Mouse (Mus musculus) midbrain, embryonic 12.5 days (tissue): ENCODE data around the gene Sipa1l2. TPM values are rescaled to one million over a fixed set of nuclear protein-coding genes. Genes with fewer than 3 reads are reported as not detected.

ENCODE experiments used
- ATAC-seq: fragments of 200-750 bp; cut with Nextera tagmentation; 2 replicates; pipeline ENCODE4 v1.8.0; 2017; ENCODE audit warnings: low read depth, moderate TSS enrichment, moderate library complexity; ENCODE audit not compliant: low FRiP score
- H3K27ac ChIP-seq: fragments of 300-500 bp; sonication (generic); replicated peaks from 2 replicates; pipeline ENCODE4 v1.5.1; 2016; ENCODE audit warnings: mild to moderate bottlenecking
- H3K27me3 ChIP-seq: fragments of 300-500 bp; sonication (generic); 2 replicates; pipeline ENCODE4 v1.6.1; 2016; ENCODE audit warnings: mild to moderate bottlenecking
- H3K36me3 ChIP-seq: fragments of 300-500 bp; sonication (generic); 2 replicates; pipeline ENCODE4 v1.6.1; 2016
- H3K4me1 ChIP-seq: fragments of 300-500 bp; sonication (generic); 2 replicates; pipeline ENCODE4 v1.6.1; 2016
- H3K4me2 ChIP-seq: fragments of 300-500 bp; sonication (generic); replicated peaks from 2 replicates; pipeline ENCODE4 v1.6.1; 2016; ENCODE audit warnings: mild to moderate bottlenecking, moderate library complexity
- H3K4me3 ChIP-seq: fragments of 300-500 bp; sonication (generic); 2 replicates; pipeline ENCODE4 v1.5.1; 2016; ENCODE audit warnings: mild to moderate bottlenecking
- H3K9ac ChIP-seq: fragments of 300-500 bp; sonication (generic); replicated peaks from 2 replicates; pipeline ENCODE4 v1.6.1; 2016; ENCODE audit warnings: mild to moderate bottlenecking, moderate library complexity
- H3K9me3 ChIP-seq: fragments of 300-500 bp; sonication (generic); 2 replicates; pipeline ENCODE4 v1.6.1; 2016; ENCODE audit warnings: mild to moderate bottlenecking
- WGBS: fragments of 180-500 bp; shearing (Covaris S2); methylation state at CpG from one replicate; pipeline ENCODE4 v1.1.7; 2016; 5-methylcytosine and 5-hydroxymethylcytosine counted together
- polyA plus RNA-seq: library from polyadenylated mRNA; unstranded; fragments of >200 nt; fragmentation: Nextera tagmentation; extraction: Ambion mirVana; gene quantifications from 2 replicates; pipeline ENCODE4 v1.2.1, GENCODE M21; 2016

The Sipa1l2 gene
- polyA plus RNA-seq, 1 experiment from 2014 or later = 43.7 TPM

DNA sequence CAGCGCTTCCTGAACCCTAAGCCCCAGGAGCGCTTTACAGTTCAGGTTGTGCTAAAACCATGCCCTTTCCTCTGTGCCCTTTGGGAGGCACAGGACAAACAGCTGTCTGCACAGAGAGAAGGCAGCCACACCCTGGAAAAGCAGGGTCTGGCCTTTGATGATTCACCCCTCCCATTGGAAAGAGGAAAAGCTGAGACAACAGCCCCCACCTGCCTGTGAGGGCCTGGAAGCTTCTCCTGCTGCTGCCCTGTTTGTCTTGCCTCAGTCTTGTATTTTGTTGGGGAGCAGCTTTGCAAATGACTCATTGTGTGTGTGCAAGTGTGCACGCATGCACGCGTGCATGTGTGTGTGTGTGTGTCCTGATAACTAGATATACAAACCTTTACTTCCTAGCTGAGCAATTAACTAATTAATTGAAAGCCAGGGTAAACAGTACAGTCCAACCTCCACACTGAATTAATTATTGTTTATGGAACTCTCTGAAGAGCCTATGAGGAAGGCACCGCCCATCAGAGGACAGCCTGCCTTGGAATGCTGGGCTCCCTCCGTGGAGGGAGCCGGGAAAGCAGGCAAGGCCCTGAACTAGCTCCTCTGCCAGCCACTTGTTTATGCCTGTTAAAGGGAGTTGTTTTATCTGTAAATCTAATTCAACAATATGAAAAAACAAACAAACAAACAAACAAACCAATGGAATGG, 35.4 kb upstream of the Sipa1l2 start:
- Histone ChIP-seq H3K9ac (no peak overlapping the region), H3K27me3 (no peaks in the 10 kb centered on the region), H3K4me3 (no peak overlapping the region), H3K4me1 (peaks cover 11% of the 10 kb centered on the region; the same call in 1 of the 2 replicates), H3K9me3 (no peaks in the 10 kb centered on the region), H3K27ac (no peak overlapping the region), H3K4me2 (no peak overlapping the region), H3K36me3 (no peaks in the 10 kb centered on the region)
- 86% methylated on average over 8 of the region's 8 CpGs for WGBS
- no peak for ATAC-seq

DNA sequence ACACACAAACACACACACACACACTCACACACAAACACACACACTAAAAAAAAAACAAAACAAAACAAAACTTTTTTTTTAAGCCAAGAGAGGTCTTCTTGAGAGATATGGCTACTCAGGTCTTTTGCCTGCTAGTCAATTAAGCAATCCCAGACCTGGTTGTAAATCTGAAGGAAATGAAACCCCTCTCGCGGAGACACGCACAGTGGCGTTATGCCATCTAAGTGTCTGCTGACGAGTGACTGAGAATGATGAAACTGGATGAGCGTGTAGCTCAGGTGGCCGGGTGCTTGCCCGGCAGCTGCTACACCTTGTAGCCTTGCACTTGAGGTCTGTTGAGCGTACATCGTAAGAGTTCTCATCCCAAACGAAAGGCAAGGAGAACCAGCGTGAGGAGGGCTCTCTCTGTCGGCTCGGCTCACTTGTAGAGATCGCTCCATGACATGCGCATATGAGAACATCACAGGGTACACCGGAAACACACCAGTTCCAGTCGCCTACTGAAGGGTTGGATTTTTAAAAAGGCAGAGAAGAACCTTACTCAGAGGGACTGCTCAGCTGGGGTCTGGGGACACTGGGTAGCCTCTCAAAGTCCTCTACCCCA, 34.7 kb upstream of the Sipa1l2 start:
- Histone ChIP-seq H3K9ac (no peak overlapping the region), H3K9me3 (no peaks in the 10 kb centered on the region), H3K36me3 (no peaks in the 10 kb centered on the region), H3K27me3 (no peaks in the 10 kb centered on the region), H3K4me1 (peaks cover 11% of the 10 kb centered on the region; the same call in 1 of the 2 replicates), H3K4me2 (no peak overlapping the region), H3K4me3 (no peak overlapping the region), H3K27ac (no peak overlapping the region)
- no peak for ATAC-seq
- WGBS = 92% methylated on average over 18 of the region's 18 CpGs

DNA sequence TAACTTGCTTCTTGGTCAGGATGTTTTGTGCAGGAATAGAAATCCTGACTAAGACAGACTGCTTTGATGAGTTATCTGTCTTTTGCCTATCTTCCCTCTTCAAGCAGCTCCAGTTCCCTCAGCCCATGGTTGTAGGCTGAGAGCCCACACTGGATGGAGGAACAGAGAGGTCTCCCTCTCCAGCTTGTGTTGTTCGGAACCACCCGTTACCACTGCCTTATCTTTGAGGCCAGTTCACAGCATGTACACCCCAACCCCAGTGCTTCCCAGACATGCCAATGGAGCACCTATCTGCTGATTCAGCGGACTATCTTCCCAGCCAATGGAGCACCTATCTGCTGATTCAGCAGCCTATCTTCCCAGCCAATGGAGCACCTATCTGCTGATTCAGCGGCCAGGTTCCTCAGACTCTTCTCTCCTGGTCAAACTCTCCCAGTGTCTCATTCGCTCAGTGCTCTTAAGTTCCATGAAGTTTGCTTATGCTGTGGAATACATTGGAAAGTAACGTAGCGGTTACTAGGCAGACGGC, 33.8 kb upstream of the Sipa1l2 start:
- H3K4me2 ChIP-seq = no peak overlapping the region
- no peak overlapping the region for H3K9ac ChIP-seq
- no peak overlapping the region for H3K27ac ChIP-seq
- 86% methylated on average over 8 of the region's 8 CpGs for WGBS
- H3K4me1 ChIP-seq = peaks cover 15% of the 10 kb centered on the region; the same call in 1 of the 2 replicates
- no peaks in the 10 kb centered on the region for H3K36me3 ChIP-seq
- H3K9me3 ChIP-seq = no peaks in the 10 kb centered on the region
- H3K4me3 ChIP-seq = no peak overlapping the region
- no peaks in the 10 kb centered on the region for H3K27me3 ChIP-seq
- no peak for ATAC-seq

DNA sequence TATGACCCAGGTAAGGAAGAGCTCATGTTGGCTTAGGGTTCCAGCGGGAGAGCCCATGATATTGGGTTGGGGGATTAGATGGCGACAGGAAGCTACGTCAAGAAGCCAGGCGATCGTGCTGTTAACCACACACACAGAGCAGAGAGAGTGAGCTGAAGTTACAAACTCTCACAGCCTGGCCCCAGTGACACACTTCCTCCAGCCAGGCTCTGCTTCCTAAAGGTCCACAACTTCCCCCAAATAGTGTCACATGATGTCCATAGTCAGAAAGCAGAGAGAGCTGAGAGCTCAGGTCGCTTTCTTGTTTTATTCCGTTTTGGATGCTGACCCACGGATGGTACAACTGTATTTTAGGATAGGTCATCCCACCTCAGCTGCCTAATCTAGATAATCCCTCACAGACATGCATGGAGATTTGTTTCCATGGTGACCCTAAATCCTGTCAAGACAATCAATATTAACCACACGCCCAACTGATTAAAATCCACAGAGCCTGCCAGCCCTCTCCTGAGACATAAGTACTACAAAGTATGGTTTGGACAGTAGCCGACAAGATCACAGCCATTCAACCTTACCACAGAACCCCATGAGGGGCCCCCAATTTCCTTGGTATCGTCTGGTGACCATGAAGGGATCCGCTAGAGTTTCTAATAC, 30.6 kb upstream of the Sipa1l2 start:
- Histone ChIP-seq H3K27me3 (no peaks in the 10 kb centered on the region), H3K9ac (no peak overlapping the region), H3K27ac (no peak overlapping the region), H3K4me2 (no peak overlapping the region), H3K9me3 (no peaks in the 10 kb centered on the region), H3K4me3 (no peak overlapping the region), H3K4me1 (peaks cover 15% of the 10 kb centered on the region; the same call in 1 of the 2 replicates), H3K36me3 (no peaks in the 10 kb centered on the region)
- 49% methylated on average over 12 of the region's 12 CpGs for WGBS
- no peak for ATAC-seq

DNA sequence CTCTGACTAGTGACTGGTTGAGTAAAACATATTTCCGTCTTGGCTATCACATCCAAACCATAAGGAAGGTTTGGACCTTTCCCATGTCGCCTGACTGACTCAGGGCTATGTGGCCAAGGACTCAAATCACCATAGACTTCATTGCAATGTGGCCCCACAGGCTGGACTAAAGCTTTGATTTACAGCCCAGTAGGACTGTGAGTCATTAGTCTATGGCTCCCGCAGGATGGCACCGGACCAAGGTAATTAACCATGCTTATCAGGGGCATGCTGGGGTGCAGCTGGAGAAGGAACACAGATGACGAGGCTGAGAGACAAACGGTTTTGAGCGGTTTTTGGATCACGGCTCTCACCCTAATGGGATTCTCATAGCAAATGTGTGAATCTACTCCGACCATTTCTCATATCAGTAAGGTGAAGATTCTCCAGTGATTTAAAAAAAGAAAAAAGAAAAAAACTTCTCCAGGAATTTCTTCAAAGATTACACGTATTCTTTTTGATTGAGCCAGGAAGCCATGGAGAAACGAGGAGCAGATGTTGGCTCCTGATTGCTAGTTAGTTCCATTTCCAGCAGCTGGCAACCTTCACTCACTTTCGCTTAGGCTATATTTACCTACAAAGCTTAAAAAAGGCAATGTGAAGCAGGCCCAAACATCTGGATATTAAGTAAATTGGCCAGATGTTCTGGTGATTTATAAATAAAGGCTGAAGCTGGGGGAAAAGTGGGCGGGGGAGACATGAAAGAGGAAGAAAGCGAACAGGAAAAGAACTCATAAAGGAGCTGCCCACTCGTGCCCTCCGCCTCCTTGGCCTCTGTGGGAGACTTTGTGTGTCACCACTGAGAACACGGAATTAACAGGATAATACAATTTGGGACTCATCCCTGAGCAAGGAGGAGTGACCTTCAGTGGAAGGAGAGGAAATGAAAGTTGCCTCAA, 26.2 kb upstream of the Sipa1l2 start:
- no peak overlapping the region for H3K9ac ChIP-seq
- H3K4me1 ChIP-seq = peaks cover 21% of the 10 kb centered on the region
- H3K9me3 ChIP-seq = no peaks in the 10 kb centered on the region
- H3K4me3 ChIP-seq = no peak overlapping the region
- no peak for ATAC-seq
- 72% methylated on average over 17 of the region's 17 CpGs for WGBS
- H3K27me3 ChIP-seq = no peaks in the 10 kb centered on the region
- H3K36me3 ChIP-seq = no peaks in the 10 kb centered on the region
- no peak overlapping the region for H3K4me2 ChIP-seq
- H3K27ac ChIP-seq = no peak overlapping the region

DNA sequence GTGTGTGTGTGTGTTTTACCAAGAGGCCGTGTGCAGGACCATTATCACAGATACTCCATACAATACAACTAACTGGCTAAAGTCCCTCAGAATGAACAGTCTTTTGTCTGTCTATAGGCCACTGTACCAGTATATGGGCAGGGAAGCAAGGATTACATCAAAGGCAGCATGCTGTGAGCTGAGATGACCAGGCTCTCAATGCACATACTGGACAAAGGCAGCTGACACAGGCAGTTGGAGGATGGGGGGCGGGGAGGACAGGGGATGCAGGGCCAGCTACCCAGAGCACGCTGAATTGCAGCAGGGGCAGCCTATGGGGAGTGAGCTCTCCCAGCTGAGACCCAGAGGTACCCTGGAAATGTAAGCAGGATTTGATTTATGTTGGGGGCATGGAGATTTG, 20.8 kb upstream of the Sipa1l2 start:
- peak overlapping the region; percentile 47 for H3K27ac ChIP-seq
- ATAC-seq = peak; percentile 85
- H3K9ac ChIP-seq = no peak overlapping the region

DNA sequence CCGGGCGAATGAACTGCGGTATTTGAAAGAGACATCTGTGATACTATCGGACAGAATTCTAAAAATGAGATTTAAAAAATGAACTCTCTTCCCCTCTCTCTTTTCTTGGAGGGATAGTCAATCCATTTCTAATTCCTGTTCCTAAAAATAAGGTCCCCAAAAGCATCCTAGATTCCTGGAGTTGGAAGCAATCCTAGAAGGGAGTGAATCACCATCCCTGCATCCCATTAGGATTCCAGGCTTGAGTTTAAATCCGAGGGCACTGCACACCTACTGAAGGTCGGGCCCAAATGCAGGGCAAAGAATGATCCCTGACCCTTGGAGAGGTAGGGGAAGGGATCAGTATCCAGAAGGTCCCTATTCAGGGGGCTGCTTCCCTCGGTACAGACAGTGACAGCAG, 17.0 kb upstream of the Sipa1l2 start:
- no peaks in the 10 kb centered on the region for H3K9me3 ChIP-seq
- no peak overlapping the region for H3K9ac ChIP-seq
- H3K27ac ChIP-seq = no peak overlapping the region
- no peak overlapping the region for H3K4me2 ChIP-seq
- no peak overlapping the region for H3K4me3 ChIP-seq
- ATAC-seq = no peak
- H3K27me3 ChIP-seq = 0 out of 2 replicates have a peak, but pooled peaks cover 4% of the 10 kb centered on the region
- WGBS = 80% methylated on average over 7 of the region's 7 CpGs
- H3K36me3 ChIP-seq = no peaks in the 10 kb centered on the region
- H3K4me1 ChIP-seq = peaks cover 16% of the 10 kb centered on the region

More for the DNA sequence above, 20.8 kb upstream of the Sipa1l2 start:
- Histone ChIP-seq H3K4me3 (no peak overlapping the region), H3K36me3 (no peaks in the 10 kb centered on the region), H3K27me3 (no peaks in the 10 kb centered on the region), H3K4me2 (no peak overlapping the region), H3K9me3 (no peaks in the 10 kb centered on the region), H3K4me1 (peaks cover 18% of the 10 kb centered on the region)
- WGBS = 18% methylated on average over 3 of the region's 3 CpGs

DNA sequence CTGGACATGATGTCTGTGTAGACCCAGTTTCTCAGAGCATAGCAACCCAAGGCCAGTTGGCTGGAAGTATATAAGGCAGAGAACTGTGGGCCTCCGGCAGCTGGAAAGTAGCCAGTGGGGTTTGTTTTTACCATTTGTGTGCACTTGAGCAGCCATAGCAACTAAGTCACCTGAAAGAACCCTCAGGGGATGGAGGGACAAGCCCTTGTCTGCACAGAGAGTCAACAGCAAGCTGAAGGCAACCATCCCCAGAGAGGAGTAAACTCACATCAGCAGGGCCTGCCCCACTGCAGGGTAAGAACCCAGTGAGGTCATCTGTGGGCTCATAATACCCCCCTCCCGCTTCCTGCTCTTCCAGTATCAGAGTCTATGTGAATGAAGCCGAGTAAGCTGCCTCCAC, 14.7 kb upstream of the Sipa1l2 start:
- no peak for ATAC-seq

DNA sequence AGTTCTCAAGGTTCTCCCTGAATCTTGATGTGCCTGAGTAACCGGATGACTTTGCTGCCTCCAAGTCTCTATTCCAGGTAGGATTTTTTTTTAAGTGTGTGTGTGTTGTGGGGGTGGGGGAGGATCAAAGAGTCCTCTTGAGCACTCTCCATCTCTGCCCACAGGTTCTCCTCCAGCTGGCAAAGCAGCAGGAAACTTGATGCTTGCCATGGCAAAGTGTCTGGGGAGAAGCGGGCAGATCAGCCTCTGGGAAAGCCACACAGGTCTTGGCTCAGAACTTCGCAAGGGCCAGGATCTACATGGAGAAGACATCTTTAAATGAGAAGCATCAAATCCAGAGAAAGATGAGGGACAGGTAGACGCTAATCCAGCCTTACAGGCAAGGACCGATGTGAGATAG, 10.8 kb upstream of the Sipa1l2 start:
- H3K9me3 ChIP-seq = 0 out of 2 replicates have a peak, but pooled peaks cover 7% of the 10 kb centered on the region
- 0 out of 2 replicates have a peak, but pooled peaks cover 4% of the 10 kb centered on the region for H3K27me3 ChIP-seq
- no peaks in the 10 kb centered on the region for H3K4me1 ChIP-seq
- 91% methylated on average over 5 of the region's 5 CpGs for WGBS
- H3K4me3 ChIP-seq = no peak overlapping the region
- H3K4me2 ChIP-seq = no peak overlapping the region
- no peaks in the 10 kb centered on the region for H3K36me3 ChIP-seq
- H3K27ac ChIP-seq = no peak overlapping the region
- no peak overlapping the region for H3K9ac ChIP-seq
- no peak for ATAC-seq

More for the DNA sequence above, 14.7 kb upstream of the Sipa1l2 start:
- Histone ChIP-seq H3K4me2 (no peak overlapping the region), H3K36me3 (no peaks in the 10 kb centered on the region), H3K27me3 (0 out of 2 replicates have a peak, but pooled peaks cover 4% of the 10 kb centered on the region), H3K9ac (no peak overlapping the region), H3K9me3 (no peaks in the 10 kb centered on the region), H3K27ac (no peak overlapping the region), H3K4me1 (no peaks in the 10 kb centered on the region), H3K4me3 (no peak overlapping the region)
- 70% methylated on average over 3 of the region's 3 CpGs for WGBS

DNA sequence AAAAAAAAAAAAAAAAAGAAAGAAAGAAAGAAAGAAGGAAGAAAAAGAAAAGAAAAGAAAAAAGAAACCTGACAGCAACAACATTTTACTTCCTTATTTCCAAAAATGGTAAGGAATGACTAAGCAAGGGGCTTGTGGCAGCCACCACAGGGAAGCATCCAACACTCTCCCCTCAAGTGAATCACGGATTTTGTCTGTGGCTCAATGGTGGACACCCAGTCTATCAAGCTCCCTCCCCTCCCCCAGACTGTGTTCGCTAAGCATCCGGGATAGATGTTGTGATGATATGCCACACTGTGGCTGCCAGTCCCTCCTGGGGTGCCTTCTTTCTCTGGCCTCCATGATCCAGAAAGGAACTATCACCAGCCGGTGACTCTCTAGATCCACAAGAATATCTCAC, 6.5 kb upstream of the Sipa1l2 start:
- Histone ChIP-seq H3K9ac (no peak overlapping the region), H3K27ac (no peak overlapping the region), H3K4me1 (no peaks in the 10 kb centered on the region), H3K27me3 (peaks cover 2% of the 10 kb centered on the region), H3K4me2 (no peak overlapping the region), H3K4me3 (no peak overlapping the region), H3K9me3 (0 out of 2 replicates have a peak, but pooled peaks cover 7% of the 10 kb centered on the region), H3K36me3 (no peaks in the 10 kb centered on the region)
- 70% methylated on average over 4 of the region's 4 CpGs for WGBS
- ATAC-seq = no peak

DNA sequence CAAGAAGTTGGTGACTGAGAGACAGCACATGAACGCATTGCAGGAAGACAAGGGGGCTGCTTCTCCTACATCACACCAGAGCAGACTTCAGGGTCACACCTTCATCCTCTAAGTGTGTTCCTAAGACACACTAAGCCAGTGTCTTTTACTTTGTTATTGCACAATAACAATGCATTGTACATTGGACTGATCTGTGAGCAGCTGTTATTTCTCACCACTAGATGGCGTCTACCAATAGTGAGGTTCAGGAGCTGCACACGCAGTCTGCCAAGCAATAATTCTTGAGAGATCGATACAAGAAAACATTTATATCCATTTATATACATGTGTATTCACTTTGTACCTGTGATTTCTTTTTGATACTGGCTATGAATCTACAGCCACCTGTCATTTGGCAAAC, 4.7 kb upstream of the Sipa1l2 start:
- no peak for ATAC-seq
- H3K27me3 ChIP-seq = peaks cover 11% of the 10 kb centered on the region
- H3K4me3 ChIP-seq = no peak overlapping the region
- H3K4me1 ChIP-seq = peaks cover 5% of the 10 kb centered on the region
- H3K9me3 ChIP-seq = 0 out of 2 replicates have a peak, but pooled peaks cover 7% of the 10 kb centered on the region
- H3K27ac ChIP-seq = no peak overlapping the region
- WGBS = 28% methylated on average over 4 of the region's 4 CpGs
- no peak overlapping the region for H3K9ac ChIP-seq
- H3K4me2 ChIP-seq = no peak overlapping the region
- H3K36me3 ChIP-seq = no peaks in the 10 kb centered on the region
